Mouse (Mus musculus) thymus, adult 2 months (tissue): ENCODE results near the gene Cd52. TPM values are rescaled to one million over a fixed set of nuclear protein-coding genes. Genes with fewer than 3 reads are reported as not detected.

Experiments used
- DNase-seq: peaks from one replicate; pipeline ENCODE4 v3.0.0; 2021
- H3K27ac ChIP-seq: fragments of 200-500 bp; 2 replicates; pipeline ENCODE4 v1.5.1; 2012; ENCODE audit warnings: low read length, control low read depth; ENCODE audit not compliant: control insufficient read depth, insufficient read depth
- H3K27me3 ChIP-seq: fragments of 200-500 bp; 2 replicates; pipeline ENCODE4 v1.6.1; 2012; ENCODE audit warnings: mild to moderate bottlenecking, low read length, moderate library complexity, mixed read lengths; ENCODE audit not compliant: control insufficient read depth, insufficient read depth
- H3K36me3 ChIP-seq: fragments of 200-500 bp; 2 replicates; pipeline ENCODE4 v1.6.1; 2012; ENCODE audit warnings: mild to moderate bottlenecking, low read length, moderate library complexity; ENCODE audit not compliant: control insufficient read depth, insufficient read depth
- H3K4me1 ChIP-seq: fragments of 200-500 bp; replicated peaks from 2 replicates; pipeline ENCODE4 v1.6.1; 2012; ENCODE audit warnings: low read length; ENCODE audit not compliant: control insufficient read depth, insufficient read depth
- H3K4me3 ChIP-seq: fragments of 200-500 bp; 2 replicates; pipeline ENCODE4 v1.5.1; 2012; ENCODE audit warnings: mild to moderate bottlenecking, low read length, control low read depth, moderate library complexity; ENCODE audit not compliant: control insufficient read depth, insufficient read depth
- CTCF ChIP-seq: fragments of 200-500 bp; IDR thresholded peaks from 2 replicates; pipeline ENCODE4 v1.5.1; 2012; ENCODE audit warnings: mild to moderate bottlenecking, control low read depth, low read length, moderate library complexity, borderline replicate concordance; ENCODE audit not compliant: control insufficient read depth, poor library complexity, insufficient read depth; ENCODE audit errors: extremely low read depth
- POLR2A ChIP-seq: fragments of 200-500 bp; IDR thresholded peaks from 2 replicates; pipeline ENCODE4 v1.6.1; 2012; ENCODE audit warnings: mild to moderate bottlenecking, low read length, control low read depth, moderate library complexity; ENCODE audit not compliant: control insufficient read depth, poor library complexity, insufficient read depth; ENCODE audit errors: extremely low read depth
- WGBS: fragments of 180-500 bp; shearing (Covaris S2); methylation state at CpG from one replicate; pipeline ENCODE4 v1.1.7; 2018; 5-methylcytosine and 5-hydroxymethylcytosine counted together
- polyA plus RNA-seq: library from polyadenylated mRNA; depleted of rRNA; stranded (reverse); fragments of >200 nt; gene quantifications from 2 replicates; pipeline ENCODE4 v1.2.3, GENCODE M21; 2012

The Cd52 gene
- polyA plus RNA-seq, 1 experiment: 480 TPM

- H3K36me3 ChIP-seq: no peaks in the 10 kb centered on the region
- WGBS: 53% methylated on average over 7 of the region's 7 CpGs
- H3K27me3 ChIP-seq: no peaks in the 10 kb centered on the region
- peaks cover 57% of the 10 kb centered on the region for H3K4me1 ChIP-seq
- no peak for TF ChIP-seq POLR2A
- no peak for TF ChIP-seq CTCF
- DNase-seq: no peak
- H3K27ac ChIP-seq: no peak overlapping the region
- no peak overlapping the region for H3K4me3 ChIP-seq
These were observed 12.8 kb upstream of the Cd52 start for GRCm38 (mm10) chr4:134107730-134108129.

DNA sequence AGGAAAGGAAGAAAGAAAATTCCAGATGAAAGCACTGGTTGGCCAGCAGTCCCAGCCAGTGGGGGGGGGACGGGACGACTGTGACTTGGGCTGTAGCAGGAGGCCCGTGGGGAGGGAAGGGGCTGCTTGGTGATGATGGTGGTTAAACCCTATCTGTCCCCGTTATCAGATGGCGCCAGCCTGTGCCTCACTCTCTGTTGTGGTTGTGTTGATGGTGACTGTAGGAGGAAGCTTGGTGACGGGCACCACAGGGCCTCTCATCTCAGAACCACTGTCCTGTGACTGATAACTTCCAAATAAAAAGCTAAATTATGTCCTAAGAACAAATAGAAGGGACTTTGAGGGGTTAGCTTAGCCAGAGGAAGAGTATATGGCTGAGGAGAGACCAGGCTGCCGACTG is 11.2 kb upstream of the Cd52 start:
- Histone ChIP-seq H3K27me3 (no peaks in the 10 kb centered on the region), H3K27ac (no peak overlapping the region), H3K4me3 (no peak overlapping the region), H3K4me1 (peaks cover 51% of the 10 kb centered on the region), H3K36me3 (no peaks in the 10 kb centered on the region)
- no peak for DNase-seq
- WGBS: 8% methylated on average over 7 of the region's 7 CpGs
- no peak for TF ChIP-seq CTCF
- no peak for TF ChIP-seq POLR2A

DNA sequence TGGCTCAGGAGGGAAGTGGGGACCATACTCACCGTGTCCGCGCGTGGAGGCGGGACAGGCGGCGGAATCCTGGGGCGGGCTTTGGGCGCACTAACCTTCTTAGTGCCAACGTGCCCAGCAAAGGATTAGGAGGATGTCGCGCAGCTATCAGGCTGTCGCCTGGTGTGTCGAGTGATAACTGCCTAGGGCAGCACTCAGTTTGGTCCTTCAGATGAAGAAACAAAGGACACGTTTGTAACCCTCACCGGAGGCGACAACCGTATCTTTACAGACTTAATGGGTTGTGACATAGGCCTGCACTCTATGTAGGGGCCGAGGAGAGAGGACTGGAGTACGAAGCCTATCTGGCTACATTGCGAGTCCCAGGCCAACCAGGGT is 7.8 kb upstream of the Cd52 start:
- no peak overlapping the region for H3K27ac ChIP-seq
- no peaks in the 10 kb centered on the region for H3K36me3 ChIP-seq
- no peaks in the 10 kb centered on the region for H3K27me3 ChIP-seq
- WGBS: 17% methylated on average over 21 of the region's 21 CpGs
- peaks cover 45% of the 10 kb centered on the region for H3K4me1 ChIP-seq
- TF ChIP-seq CTCF: no peak
- no peak for TF ChIP-seq POLR2A
- no peak for DNase-seq
- peak overlapping the region; percentile 68 for H3K4me3 ChIP-seq

DNA sequence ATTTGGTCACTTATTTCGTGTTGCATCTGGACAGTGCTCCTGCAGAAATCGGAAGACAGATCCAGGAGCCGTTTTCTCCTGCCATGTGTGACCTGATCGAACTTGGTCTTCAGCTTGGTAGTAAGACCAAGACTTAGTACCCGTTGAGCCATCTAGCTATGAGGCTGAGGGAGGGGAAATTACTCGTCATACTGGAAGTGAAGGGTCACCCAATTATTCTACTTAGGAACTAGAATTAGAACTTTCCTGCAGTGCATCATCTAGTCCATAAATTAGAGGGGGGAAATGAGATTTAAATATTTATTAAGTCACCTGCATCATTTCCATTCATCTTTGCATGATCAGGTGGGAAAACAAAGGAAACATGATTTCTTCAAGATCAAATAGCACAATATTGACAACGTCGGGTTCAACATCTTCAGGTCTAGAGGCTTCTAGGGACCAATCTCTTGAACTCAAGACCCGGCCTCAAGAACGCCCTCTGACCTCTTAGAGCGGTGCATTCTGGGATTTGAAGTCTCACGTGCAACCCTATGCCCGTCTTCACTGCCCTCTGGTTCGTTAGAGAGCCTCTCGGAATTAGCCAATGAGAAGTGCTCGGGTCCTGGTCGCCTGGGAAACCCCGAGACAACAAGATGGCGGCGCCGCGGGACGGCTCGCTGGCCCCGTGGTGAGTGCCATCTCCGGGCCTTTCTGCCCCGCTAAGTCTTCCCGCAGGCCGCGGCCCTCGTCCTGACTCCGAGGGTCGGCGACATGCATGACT is 7.3 kb upstream of the Cd52 start, which contains the start of gene Ubxn11:
Ubxn11 (plus strand) TSS at position 592 of the 763 bp plus-strand sequence.
- Histone ChIP-seq H3K4me3 (peak within 1 kb of the TSS; percentile 68), H3K4me1 (peaks cover 44% of the 10 kb centered on the region), H3K27ac (no peak within 1 kb of the TSS), H3K27me3 (no peaks in the 10 kb centered on the region), H3K36me3 (no peaks in the 10 kb centered on the region)
- TF ChIP-seq POLR2A (no peak), CTCF (0 out of 2 replicates have a peak, but pooled peaks have one; percentile 26)
- peak; percentile 85 for DNase-seq
- WGBS: 19% methylated on average over 34 of the region's 34 CpGs

GRCm38 (mm10) chr4:134100245-134100644 is 5.4 kb upstream of the Cd52 start:
- TF ChIP-seq CTCF: no peak
- TF ChIP-seq POLR2A: no peak
- no peak for DNase-seq
- Histone ChIP-seq H3K4me3 (no peak overlapping the region), H3K4me1 (peaks cover 44% of the 10 kb centered on the region), H3K36me3 (no peaks in the 10 kb centered on the region), H3K27ac (peak overlapping the region; percentile 32; the same call in 1 of the 2 replicates), H3K27me3 (no peaks in the 10 kb centered on the region)
- WGBS: 80% methylated on average over 4 of the region's 4 CpGs

- Histone ChIP-seq H3K27ac (peak overlapping the region; percentile 96), H3K4me1 (peaks cover 54% of the 10 kb centered on the region), H3K27me3 (no peaks in the 10 kb centered on the region), H3K4me3 (no peak overlapping the region), H3K36me3 (no peaks in the 10 kb centered on the region)
- peak; percentile 87 for DNase-seq
- WGBS: 3% methylated on average over 8 of the region's 8 CpGs
- TF ChIP-seq POLR2A (0 out of 2 replicates have a peak, but pooled peaks have one; percentile 24), CTCF (0 out of 2 replicates have a peak, but pooled peaks have one; percentile 10)
These were observed 3.7 kb upstream of the Cd52 start for GRCm38 (mm10) chr4:134098628-134099027.

GRCm38 (mm10) chr4:134097015-134097608 is 2.2 kb upstream of the Cd52 start:
- WGBS: 10% methylated on average over 5 of the region's 5 CpGs
- DNase-seq: no peak
- Histone ChIP-seq H3K27ac (peak overlapping the region; percentile 96), H3K4me3 (no peak overlapping the region), H3K4me1 (peaks cover 64% of the 10 kb centered on the region), H3K36me3 (no peaks in the 10 kb centered on the region), H3K27me3 (no peaks in the 10 kb centered on the region)
- no peak for TF ChIP-seq POLR2A
- no peak for TF ChIP-seq CTCF
